Mouse (Mus musculus): ENCODE measurements around the gene Pcyt2.

GRCm38 (mm10) chr11:120580871-120581331 is 36.8 kb downstream of the Pcyt2 start:
- TF ChIP-seq CTCF (conservative IDR thresholded peaks at IDR 0.05; ENCODE audit: insufficient read depth, insufficient read length, low read depth, low read length) (no peak), POLR2A (IDR thresholded peaks at IDR 0.05; ENCODE audit: low read depth, low read length) (no peak)
